Mouse (Mus musculus) spleen, adult 2 months (tissue): ENCODE results near the gene B3glct. TPM values are rescaled to one million over a fixed set of nuclear protein-coding genes. Genes with fewer than 3 reads are reported as not detected.

ENCODE experiments used
- DNase-seq, 2 experiments: peaks; one replicate each; pipeline versions ENCODE4 v3.0.0 to v3.0.0-alpha.2; 2012 to 2021; ENCODE audit warnings: low spot score in 2 of 2, low read depth in 1 of 2
- H3K27ac ChIP-seq: fragments of 200-500 bp; 2 replicates; pipeline ENCODE4 v1.5.1; 2012; ENCODE audit warnings: low read length, inconsistent platforms; ENCODE audit not compliant: insufficient read depth
- H3K27me3 ChIP-seq: fragments of 200-500 bp; 2 replicates; pipeline ENCODE4 v1.6.1; 2012; ENCODE audit warnings: mild to moderate bottlenecking, moderate library complexity, low read length, inconsistent platforms; ENCODE audit not compliant: control insufficient read depth, insufficient read depth
- H3K36me3 ChIP-seq: fragments of 200-500 bp; 2 replicates; pipeline ENCODE4 v1.6.1; 2012; ENCODE audit warnings: mild to moderate bottlenecking, low read length, inconsistent platforms; ENCODE audit not compliant: control insufficient read depth, insufficient read depth
- H3K4me1 ChIP-seq: fragments of 200-500 bp; 2 replicates; pipeline ENCODE4 v1.6.1; 2011; ENCODE audit warnings: inconsistent platforms; ENCODE audit not compliant: control insufficient read depth, insufficient read depth, insufficient read length
- H3K4me3 ChIP-seq: fragments of 200-500 bp; 2 replicates; pipeline ENCODE4 v1.5.1; 2011; ENCODE audit warnings: mild to moderate bottlenecking, inconsistent platforms; ENCODE audit not compliant: insufficient read depth, insufficient read length; ENCODE audit errors: extremely low read depth
- CTCF ChIP-seq: fragments of 200-500 bp; IDR thresholded peaks from 2 replicates; pipeline ENCODE4 v1.5.1; 2011; ENCODE audit warnings: mild to moderate bottlenecking, inconsistent platforms; ENCODE audit not compliant: insufficient read depth, insufficient read length, insufficient replicate concordance; ENCODE audit errors: extremely low read depth
- POLR2A ChIP-seq: fragments of 200-500 bp; IDR thresholded peaks from 2 replicates; pipeline ENCODE4 v1.6.1; 2011; ENCODE audit warnings: low read depth, low read length, inconsistent platforms
- WGBS: fragments of 180-500 bp; shearing (Covaris S2); methylation state at CpG from one replicate; pipeline ENCODE4 v1.1.7; 2018; 5-methylcytosine and 5-hydroxymethylcytosine counted together
- polyA plus RNA-seq: library from polyadenylated mRNA; depleted of rRNA; stranded (reverse); fragments of >200 nt; gene quantifications from 2 replicates; pipeline ENCODE4 v1.2.3, GENCODE M21; 2012

The B3glct gene
- polyA plus RNA-seq, 1 experiment = 2.2 TPM

DNA sequence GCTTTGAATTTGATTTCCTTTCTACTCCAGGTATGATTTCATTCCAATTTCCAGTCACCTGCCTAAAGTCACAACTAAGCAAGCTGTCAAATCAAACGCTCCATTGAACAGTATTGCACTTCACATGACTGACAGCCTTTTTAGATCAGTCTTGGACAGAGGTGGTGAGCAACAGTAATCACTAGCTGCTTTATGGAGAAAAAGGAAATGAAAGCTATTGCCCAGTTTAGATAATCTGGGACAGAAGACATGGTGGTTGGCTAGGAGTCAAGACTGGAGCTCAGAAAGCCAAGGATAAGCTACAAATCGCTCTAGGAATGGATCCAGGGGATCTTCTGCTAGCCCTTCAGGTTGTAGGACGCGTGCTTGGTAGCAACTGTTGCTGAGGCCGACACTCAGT, 14.6 kb upstream of the B3glct start:
- Histone ChIP-seq H3K36me3 (no peaks in the 10 kb centered on the region), H3K27ac (no peak overlapping the region), H3K27me3 (no peaks in the 10 kb centered on the region), H3K4me1 (no peaks in the 10 kb centered on the region), H3K4me3 (no peak overlapping the region)
- no peak for TF ChIP-seq POLR2A
- no peak for TF ChIP-seq CTCF
- DNase-seq = no peak
- 86% methylated on average over 5 of the region's 5 CpGs for WGBS

GRCm38 (mm10) chr5:149677196-149677595, 834 bp upstream of the B3glct start:
- WGBS = 81% methylated on average over 3 of the region's 3 CpGs

GRCm38 (mm10) chr5:149678990-149679348, 939 bp downstream of the B3glct start:
- peak in 1 of 2 experiments; percentile 5 for DNase-seq
- peak overlapping the region; percentile 99 for H3K4me3 ChIP-seq
- H3K27ac ChIP-seq = no peak overlapping the region
- no peaks in the 10 kb centered on the region for H3K36me3 ChIP-seq
- no peak for TF ChIP-seq POLR2A
- no peak for TF ChIP-seq CTCF
- no peaks in the 10 kb centered on the region; the same call in 1 of the 2 replicates for H3K27me3 ChIP-seq
- peaks cover 8% of the 10 kb centered on the region; the same call in 1 of the 2 replicates for H3K4me1 ChIP-seq
- 13% methylated on average over 15 of the region's 15 CpGs for WGBS

More at GRCm38 (mm10) chr5:149677196-149677595, 834 bp upstream of the B3glct start:
- H3K27ac ChIP-seq = no peak overlapping the region
- H3K27me3 ChIP-seq = no peaks in the 10 kb centered on the region; the same call in 1 of the 2 replicates
- peaks cover 8% of the 10 kb centered on the region; the same call in 1 of the 2 replicates for H3K4me1 ChIP-seq
- no peak overlapping the region for H3K4me3 ChIP-seq
- H3K36me3 ChIP-seq = no peaks in the 10 kb centered on the region
- TF ChIP-seq CTCF = no peak
- TF ChIP-seq POLR2A = no peak
- no peak for DNase-seq

DNA sequence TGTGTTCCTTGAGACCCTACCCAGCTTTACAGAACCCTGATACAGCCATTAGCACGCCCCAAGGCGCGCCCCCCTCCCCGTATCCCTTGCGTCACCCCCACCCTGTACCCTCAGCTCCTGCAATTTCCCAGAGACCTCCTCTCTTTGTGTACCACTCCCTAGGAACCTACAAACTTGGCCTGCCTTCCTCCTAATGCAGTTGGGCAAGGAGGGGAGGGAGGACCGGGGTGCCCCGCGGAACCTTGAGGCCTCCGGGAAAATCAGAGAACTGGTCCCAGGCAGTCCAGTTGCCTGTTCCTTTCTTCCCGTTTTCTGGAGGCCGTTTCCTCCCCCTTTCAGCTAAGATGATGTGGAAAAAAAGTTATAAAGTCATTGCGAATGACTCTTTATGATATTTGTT, 1.3 kb downstream of the B3glct start:
- Histone ChIP-seq H3K27me3 (no peaks in the 10 kb centered on the region; the same call in 1 of the 2 replicates), H3K27ac (no peak overlapping the region), H3K4me3 (no peak overlapping the region), H3K36me3 (no peaks in the 10 kb centered on the region), H3K4me1 (peaks cover 8% of the 10 kb centered on the region; the same call in 1 of the 2 replicates)
- no peak for TF ChIP-seq POLR2A
- no peak for TF ChIP-seq CTCF
- 45% methylated on average over 12 of the region's 12 CpGs for WGBS
- no peak for DNase-seq

DNA sequence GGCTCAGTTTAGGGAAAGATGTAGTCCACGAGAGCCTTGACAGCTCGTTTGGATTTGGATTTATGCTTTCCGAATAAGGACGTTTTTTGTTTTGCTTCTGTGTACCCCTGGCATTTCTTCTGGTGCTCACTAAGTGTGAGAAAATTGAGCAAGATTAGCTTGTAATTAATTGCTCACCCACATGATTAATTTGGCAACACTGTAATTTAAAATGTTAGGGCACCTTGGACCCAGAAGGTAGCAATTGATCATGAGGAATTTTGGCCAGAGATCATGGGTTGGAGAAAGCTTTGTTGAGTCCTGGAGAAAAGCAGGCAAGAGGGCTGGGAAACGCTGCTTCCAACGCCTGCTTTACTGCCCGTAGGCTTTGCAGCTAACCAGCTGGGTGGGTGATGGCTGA, 1.9 kb downstream of the B3glct start:
- TF ChIP-seq POLR2A (no peak), CTCF (no peak)
- H3K4me1 ChIP-seq = peaks cover 8% of the 10 kb centered on the region; the same call in 1 of the 2 replicates
- 90% methylated on average over 7 of the region's 7 CpGs for WGBS

DNA sequence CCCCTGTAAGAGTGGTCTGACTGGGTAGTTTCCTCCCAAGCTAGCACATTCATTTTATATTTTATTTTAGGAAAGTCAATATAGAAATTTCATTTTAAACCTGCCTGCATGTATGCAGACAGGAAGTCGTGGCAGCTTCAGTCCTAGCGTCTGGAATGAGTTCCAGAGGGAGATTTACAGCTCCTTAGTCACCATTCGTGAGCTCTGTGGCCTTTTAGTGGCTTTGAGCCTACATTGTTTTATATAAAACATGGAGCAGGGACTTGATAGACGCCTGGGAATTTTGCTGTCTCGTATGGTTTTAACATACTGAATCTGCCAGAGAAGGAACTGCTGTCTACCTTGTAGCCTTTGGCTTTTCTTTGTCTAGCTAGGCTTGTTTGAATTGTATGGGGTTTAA, 2.9 kb downstream of the B3glct start:
- no peaks in the 10 kb centered on the region for H3K36me3 ChIP-seq
- no peak for DNase-seq
- H3K27me3 ChIP-seq = no peaks in the 10 kb centered on the region; the same call in 1 of the 2 replicates
- no peak overlapping the region for H3K4me3 ChIP-seq
- peaks cover 8% of the 10 kb centered on the region; the same call in 1 of the 2 replicates for H3K4me1 ChIP-seq
- 80% methylated on average over 5 of the region's 5 CpGs for WGBS
- no peak overlapping the region for H3K27ac ChIP-seq
- TF ChIP-seq POLR2A (no peak), CTCF (no peak)

More for the DNA sequence above, 1.9 kb downstream of the B3glct start:
- no peak for DNase-seq
- no peaks in the 10 kb centered on the region; the same call in 1 of the 2 replicates for H3K27me3 ChIP-seq
- H3K4me3 ChIP-seq = no peak overlapping the region
- no peaks in the 10 kb centered on the region for H3K36me3 ChIP-seq
- no peak overlapping the region for H3K27ac ChIP-seq

DNA sequence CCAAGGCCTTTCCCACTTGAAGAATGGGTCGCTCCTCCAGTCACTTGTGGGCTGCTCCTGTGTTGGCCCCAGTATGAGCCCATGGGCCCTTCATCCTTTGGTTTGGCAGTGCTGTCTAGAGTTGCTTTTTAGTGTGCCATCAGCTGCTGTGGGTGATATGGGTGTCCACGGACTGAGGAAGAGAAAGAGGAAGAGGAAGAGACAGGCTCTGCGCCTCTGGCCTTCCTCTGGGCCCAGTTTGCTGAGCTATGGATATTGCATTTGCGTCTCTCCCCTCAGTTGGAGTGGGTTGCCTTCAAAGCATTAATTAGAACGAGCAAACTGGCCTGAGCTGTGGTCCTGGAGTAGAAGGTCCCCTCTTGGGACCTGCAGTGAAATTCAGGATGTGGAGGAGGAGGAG, 11.8 kb downstream of the B3glct start:
- no peaks in the 10 kb centered on the region for H3K27me3 ChIP-seq
- TF ChIP-seq POLR2A (no peak), CTCF (no peak)
- no peak overlapping the region for H3K4me3 ChIP-seq
- no peaks in the 10 kb centered on the region for H3K4me1 ChIP-seq
- H3K36me3 ChIP-seq = no peaks in the 10 kb centered on the region
- DNase-seq = no peak
- 51% methylated on average over 5 of the region's 5 CpGs for WGBS
- peak overlapping the region; percentile 9; the same call in 1 of the 2 replicates for H3K27ac ChIP-seq

DNA sequence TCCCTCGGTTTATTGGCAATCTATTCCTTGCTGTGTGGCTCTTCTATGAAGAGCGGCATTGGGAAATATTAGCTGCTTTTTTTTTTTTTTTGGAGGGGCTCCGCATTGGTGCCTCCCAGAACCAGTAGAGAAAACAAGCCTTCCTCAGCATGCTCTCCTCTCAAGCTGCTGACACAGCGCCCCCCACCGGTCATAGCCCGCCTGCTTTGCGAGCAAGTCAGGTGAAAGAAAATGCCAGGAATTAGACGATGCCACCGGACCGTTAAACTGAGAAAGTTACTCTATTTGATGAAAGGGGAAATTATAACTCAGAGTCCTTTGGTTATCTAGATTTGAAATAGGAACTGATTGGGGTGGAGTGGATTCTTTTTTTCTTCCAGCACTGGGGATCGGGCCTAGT, 14.5 kb downstream of the B3glct start:
- TF ChIP-seq POLR2A = no peak
- no peak for TF ChIP-seq CTCF
- no peaks in the 10 kb centered on the region for H3K27me3 ChIP-seq
- DNase-seq = no peak
- no peak overlapping the region for H3K4me3 ChIP-seq
- no peaks in the 10 kb centered on the region for H3K4me1 ChIP-seq
- H3K27ac ChIP-seq = no peak overlapping the region
- no peaks in the 10 kb centered on the region for H3K36me3 ChIP-seq
- WGBS = 87% methylated on average over 11 of the region's 11 CpGs
